Mouse (Mus musculus): ENCODE measurements around the gene Mrps31. TPM values are rescaled to one million over a fixed set of nuclear protein-coding genes. Genes with fewer than 3 reads are reported as not detected.

The Mrps31 gene
- 17.4 TPM for polyA plus RNA-seq (2017; shearing (Covaris generic))

GRCm38 (mm10) chr8:22411282-22411702 lies at the start of gene Mrps31:
Gene Mrps31 (plus strand): TSS chr8:22411361.

GRCm38 (mm10) chr8:22398142-22398951 lies 12.8 kb upstream of the Mrps31 start, which contains the start of gene Slc25a15:
Gene Slc25a15 (minus strand): TSS chr8:22398597.

Other genes starting within 250 kb of the Mrps31 start
- gene Nek3, start 244.9 kb upstream of the Mrps31 start, polyA plus RNA-seq (2017; shearing (Covaris generic)), result 5.5 TPM
- 0.92 TPM for gene Ckap2, start 225.5 kb upstream of the Mrps31 start, polyA plus RNA-seq (2017; shearing (Covaris generic))
- gene Vps36, start 218.6 kb upstream of the Mrps31 start, polyA plus RNA-seq (2017; shearing (Covaris generic)), result 38.8 TPM
- 0.57 TPM for gene Thsd1, start 184.0 kb upstream of the Mrps31 start, polyA plus RNA-seq (2017; shearing (Covaris generic))
- gene Tpte, start 127.9 kb upstream of the Mrps31 start, polyA plus RNA-seq (2017; shearing (Covaris generic)), result not detected
- 7.7 TPM for gene Slc25a15, start 12.8 kb upstream of the Mrps31 start, polyA plus RNA-seq (2017; shearing (Covaris generic))

All from naive thymus-derived CD4-positive, alpha-beta T cell, adult 5 months (primary cell).